Mouse (Mus musculus): ENCODE results near the gene Olfr597.
"Not testable (repeated sequence)": the region's sequence is repeated elsewhere in the genome, so short reads cannot be mapped to it uniquely, and the experiment has no call there.

The Olfr597 gene

DNA sequence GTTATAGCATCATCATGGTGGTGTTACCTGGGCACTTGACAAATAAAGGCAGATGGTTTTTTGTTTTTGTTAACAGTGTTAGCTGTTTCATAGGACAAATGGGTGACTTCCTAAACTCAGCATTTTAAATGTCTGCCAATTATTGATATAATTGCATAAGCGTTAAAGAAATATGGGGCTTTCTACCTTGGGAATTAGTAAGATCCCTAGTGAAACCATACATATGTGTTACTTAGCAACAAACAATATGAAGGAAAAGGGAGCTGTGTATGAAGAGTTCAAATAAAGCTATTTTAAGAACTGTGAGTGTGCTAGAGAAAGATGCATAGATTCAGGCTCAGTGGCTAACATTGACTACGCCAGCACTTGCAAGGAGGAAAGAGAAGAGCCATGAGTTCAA, at the start of gene Olfr597:
Gene Olfr597 (plus strand): TSS at position 301 of the 400 bp plus-strand sequence.
- not testable (repeated sequence) for DNase-seq

DNA sequence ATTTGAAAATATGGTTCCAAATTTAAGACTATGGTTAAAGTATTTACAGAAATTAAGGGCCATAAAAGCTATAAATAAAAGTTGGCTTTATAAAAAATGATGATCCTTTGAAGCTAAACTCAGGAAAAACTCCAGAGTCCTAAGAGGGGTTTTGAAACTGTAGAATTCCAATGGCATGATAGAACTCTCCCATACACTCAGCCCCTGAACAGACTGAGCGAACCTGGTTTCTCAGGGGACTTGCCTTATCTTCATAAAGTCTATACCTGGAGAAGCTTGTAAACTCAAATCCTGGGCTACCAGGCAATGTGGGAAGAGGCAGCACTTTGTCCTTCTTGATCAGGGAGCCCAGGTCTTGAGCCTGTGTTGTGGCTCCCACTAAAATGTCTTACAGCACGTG, 10.8 kb upstream of the Olfr597 start, which contains the start of gene Olfr596:
Gene Olfr596 (plus strand): TSS at position 301 of the 400 bp plus-strand sequence.
- DNase-seq: not testable (repeated sequence)

DNA sequence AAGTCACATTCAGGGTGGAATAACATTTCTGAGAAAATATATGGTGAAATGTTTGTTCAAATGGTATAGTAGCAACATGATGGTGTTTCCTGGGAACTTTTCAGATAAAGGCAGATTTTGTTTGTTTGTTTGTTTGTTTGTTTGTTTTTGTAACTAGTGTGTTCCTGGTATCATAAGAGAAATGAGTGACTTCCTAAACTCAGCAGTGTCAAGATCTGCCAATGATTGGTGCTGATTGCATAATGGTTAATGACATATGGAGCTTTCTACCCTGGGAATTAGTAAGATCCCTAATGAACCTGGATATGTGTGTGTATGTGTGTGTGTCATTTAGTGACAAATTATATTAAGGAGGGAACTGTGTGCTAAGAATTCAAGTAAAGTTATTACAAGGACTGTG, 7.2 kb downstream of the Olfr597 start, which contains the start of gene Olfr598:
Gene Olfr598 (plus strand): TSS at position 301 of the 400 bp plus-strand sequence.
- no peak for DNase-seq

DNA sequence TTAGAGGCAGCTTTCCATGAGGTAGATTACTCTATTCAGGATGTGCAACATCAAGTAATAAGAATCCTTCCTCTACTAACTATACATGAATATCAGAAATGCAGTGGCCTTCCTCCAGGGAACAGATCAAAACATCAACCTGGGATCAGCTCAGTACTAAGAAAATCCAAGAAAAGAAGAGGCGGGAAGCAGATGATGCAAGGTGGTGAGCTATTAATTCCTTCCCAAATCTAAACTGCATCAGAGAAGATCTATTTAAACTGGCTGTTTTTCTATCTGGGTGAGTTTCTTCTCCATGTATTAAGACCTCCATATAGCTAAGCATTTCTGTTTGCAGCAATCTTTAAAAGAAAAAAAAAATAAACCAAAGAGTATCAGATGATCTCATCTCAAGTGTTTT, 19.5 kb downstream of the Olfr597 start, which contains the start of gene Olfr599:
Gene Olfr599 (plus strand): TSS at position 301 of the 400 bp plus-strand sequence.
- no peak for DNase-seq

DNA sequence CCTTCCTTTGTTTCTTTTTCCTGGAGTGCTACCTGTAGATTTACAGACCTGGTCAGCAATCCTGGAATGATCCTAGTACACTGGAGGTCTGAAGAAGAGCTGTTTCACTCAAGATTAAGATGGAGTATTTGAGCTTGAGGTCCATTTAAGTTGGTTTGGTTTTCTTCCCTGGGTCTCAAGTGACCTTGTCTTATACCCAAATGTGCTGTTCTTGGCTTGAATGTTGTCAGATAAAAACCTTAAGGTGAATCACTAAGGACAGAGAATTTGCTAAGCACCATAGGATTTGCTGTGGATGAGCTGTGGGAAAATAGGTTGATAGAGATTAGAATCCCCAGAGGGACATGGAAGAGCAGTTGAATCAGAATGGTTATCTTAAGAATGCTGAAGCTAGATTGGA, 33.5 kb downstream of the Olfr597 start, which contains the start of gene Olfr600:
Gene Olfr600 (minus strand): TSS at position 101 of the 400 bp plus-strand sequence.
- DNase-seq: no peak

DNA sequence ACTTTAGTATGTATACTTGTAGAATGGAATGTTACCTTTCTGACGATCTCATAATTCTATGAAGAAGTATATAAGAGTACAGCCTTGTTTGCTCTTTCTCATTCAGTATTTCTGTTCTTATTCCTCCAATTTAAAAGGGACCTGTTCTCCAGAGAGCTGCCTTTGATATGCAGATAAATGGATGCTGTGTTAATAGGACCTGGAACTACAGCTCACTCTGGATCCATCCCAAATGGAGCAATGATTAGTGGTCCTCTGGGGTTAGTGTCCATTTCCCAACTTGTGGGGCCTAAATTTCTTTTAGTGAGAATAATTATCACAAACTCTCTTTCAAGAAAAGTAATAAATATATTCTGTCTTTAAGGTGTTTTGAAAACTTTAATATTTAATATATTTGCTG, 46.4 kb downstream of the Olfr597 start, which contains the start of gene Olfr601:
Gene Olfr601 (minus strand): TSS at position 101 of the 400 bp plus-strand sequence.
- DNase-seq: no peak
